Mouse (Mus musculus): ENCODE results near the gene Zmynd8.

The Zmynd8 gene

GRCm38 (mm10) chr2:165740982-165741381 is 157.8 kb downstream of the Zmynd8 start:
- no peak for DNase-seq

- DNase-seq: no peak
These were observed 158.4 kb downstream of the Zmynd8 start for GRCm38 (mm10) chr2:165740381-165740780.

- DNase-seq: no peak
These were observed 162.5 kb downstream of the Zmynd8 start for GRCm38 (mm10) chr2:165736297-165736696.

All from right cerebral cortex, postnatal 14 days (tissue).